Mouse (Mus musculus): ENCODE measurements around the gene Tex21.
A peak's percentile ranks its signal among the peaks of the same experiment; 100 is the strongest.

The Tex21 gene

DNA sequence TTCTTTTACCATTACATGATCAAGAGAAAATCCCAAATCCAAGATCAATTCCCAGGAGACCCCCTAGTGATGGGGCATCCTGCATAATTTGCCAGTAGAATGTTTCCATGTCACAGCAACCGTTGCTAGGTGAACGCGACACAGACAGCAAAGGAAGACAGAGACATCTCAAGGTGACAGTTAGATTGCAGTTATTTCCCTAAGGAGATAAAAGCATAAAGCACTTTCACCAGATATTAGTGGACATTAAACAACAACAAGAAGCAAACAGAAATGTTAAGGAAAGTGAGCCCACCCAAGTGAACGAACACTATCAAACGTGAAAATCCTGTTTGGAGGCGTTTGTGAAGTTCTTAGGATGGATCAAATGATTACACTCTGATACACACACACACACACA lies at the start of gene Tex21:
Tex21 (minus strand) TSS at position 101 of the 400 bp plus-strand sequence.
- no peak for DNase-seq (ENCODE audit: low spot score in 2 of 2)

DNA sequence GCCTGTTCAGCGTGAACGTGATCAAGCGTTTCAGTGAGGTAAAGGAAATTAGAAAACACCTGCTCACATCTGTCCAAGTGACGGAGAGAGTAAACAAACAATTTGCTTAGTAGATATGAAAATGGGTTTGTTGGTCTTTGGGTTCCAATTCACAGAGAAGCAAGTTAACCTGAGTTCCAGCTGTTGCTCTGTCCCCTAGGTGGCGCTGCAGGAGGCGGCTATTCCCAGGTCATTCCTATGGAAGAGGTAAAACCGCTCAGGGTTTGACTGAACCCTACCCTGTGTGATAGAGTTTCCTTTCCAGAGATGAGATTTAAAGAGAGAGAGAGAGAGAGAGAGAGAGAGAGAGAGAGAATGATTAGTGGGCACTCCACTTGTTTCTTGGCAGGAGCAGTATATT lies 46.6 kb upstream of the Tex21 start:
- peak; percentile 72 to 82 for DNase-seq (ENCODE audit: low spot score in 2 of 2)

DNA sequence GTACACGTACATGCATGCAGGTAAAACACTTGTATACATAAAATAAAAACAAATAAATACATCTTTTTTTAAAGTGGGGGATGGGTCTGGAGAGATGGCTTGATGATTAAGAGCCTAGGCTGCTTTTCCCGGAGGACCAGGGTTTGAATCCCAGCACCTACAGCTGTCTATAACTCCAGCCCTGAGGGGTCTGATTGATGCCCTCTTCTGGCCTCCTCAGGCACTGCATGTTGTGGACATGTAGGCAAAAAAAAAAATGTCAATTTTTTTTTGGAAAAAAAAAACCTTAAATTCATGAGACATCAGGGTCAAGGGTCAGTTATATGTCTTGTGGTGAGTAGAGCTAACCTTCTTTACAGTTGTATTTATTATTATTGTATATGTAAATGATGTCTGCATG lies 43.7 kb upstream of the Tex21 start:
- no peak for DNase-seq (ENCODE audit: low spot score in 2 of 2)

DNA sequence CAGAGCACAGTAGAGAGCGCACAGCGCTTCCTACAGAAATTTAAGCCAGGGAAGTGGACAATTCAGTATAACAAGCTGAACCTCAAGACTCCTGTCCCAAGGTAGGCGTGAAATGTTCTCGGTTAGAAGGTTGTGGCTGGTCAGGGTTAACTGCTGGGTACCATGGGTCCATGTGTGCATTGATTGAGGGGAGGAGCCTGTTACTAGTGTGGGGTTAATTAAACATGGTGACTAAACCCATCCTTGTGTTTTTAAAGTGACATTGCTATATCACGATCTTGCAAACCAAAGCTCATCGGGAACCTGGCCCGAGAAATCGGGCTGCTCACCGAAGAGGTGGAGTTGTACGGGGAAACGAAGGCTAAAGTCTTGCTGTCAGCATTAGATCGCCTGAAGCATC lies 42.9 kb upstream of the Tex21 start:
- DNase-seq (ENCODE audit: low spot score in 2 of 2), result no peak

DNA sequence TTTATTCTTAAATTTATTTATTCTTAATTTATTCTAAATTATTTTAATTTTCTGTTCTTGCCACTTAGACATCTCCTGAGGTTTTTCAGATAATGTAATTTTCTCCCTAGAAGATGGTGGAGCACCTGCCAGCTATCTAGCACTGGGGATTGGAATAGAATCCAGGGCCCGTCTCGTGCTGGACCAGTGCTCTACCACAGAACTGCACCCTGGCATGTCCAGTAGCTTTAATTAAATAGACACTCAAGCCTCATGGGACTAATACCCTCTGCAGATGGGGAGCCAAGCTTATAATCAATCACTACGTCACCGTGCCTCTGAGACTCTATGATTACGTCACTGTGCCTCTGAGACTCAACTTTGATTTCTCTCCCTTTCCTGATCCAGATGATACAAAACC lies 41.9 kb upstream of the Tex21 start:
- DNase-seq (ENCODE audit: low spot score in 2 of 2), result no peak

DNA sequence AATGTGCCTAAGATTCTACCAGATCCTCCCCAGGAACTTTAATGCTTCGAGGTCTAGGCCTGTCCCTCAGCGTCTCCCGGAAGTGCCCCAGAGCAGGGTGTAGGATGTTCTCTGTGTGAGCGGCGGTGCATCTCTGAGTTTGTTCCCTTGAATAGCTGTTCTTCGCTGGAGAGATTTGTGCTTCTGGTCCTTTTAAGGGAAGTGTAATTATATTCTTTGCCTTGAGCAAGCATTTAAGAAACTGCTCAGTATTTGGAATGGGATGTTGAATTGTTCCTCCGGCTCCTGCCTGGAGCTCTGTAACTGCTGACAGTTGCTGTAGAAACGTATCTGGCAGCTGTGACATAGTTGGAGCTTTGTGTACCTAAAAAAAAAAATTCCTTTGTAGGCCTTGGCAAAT lies 41.4 kb upstream of the Tex21 start:
- DNase-seq (ENCODE audit: low spot score in 2 of 2), result no peak

DNA sequence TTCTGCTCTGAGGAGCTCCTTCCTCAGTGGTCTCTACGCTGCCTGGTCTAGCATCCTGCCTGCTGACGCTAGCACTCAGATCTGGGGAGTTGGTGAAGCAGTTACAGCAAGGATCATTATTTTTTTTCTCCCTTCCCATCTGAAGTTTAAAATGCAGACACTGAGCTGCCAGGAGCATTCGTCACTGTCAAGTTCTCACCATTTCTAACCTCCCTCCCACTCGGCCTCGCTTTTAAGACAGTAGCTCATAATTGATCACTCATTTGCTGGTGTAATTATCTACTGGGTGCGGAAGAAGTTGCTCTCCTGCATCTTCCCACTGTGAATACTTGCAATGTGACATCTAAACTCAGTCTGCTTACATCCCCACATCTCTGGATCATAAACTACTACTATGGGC lies 38.9 kb upstream of the Tex21 start:
- no peak for DNase-seq (ENCODE audit: low spot score in 2 of 2)

DNA sequence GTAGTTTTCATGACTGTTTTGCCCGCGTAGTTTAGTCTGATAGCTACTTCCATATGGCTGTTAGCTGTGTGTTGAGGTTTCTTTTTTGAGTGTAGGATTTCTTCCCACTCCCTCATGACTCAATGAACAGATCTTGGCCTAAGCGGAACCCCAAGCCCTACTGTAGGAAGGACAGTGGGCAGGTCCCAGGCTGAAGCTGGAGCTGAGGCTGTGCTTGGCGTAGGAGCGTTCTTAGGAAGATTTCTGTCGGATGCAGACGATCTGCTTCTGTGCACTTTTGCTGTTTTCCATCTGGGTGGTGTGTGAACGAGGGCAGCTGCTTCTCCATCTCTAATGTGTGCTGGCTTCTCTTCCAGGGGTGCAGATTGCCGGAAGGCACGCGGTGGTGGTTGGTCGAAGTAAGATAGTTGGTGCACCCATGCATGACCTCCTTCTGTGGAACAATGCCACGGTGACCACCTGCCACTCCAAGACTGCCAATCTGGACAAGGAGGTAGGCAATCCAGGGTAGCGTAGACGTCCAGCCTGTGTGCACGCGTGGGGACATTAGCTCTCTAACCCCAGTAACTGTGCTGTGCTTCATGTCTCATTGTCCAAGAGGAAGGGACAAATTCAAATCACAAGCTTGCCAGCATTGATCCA lies 36.1 kb upstream of the Tex21 start:
- no peak for DNase-seq (ENCODE audit: low spot score in 2 of 2)

DNA sequence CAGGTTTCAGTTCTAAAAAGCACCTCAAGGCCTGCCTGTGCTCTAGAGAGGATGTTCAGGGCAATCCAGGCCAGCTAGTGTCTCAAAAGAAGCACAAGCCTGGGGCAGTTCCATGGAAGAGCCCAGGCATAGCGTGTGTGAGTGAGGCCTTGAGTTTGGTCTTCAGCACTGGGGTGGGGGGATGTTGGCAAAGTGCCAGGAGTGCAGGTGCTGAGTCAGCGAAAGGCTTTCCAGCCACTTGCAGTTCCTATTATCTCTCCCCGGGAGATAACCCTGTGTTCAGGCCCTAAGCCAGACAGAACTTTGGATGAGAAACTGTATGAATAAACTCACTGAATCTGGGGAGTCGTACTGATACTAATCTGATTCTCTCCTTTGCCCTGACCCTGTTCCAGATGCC lies 35.6 kb upstream of the Tex21 start:
- DNase-seq (ENCODE audit: low spot score in 2 of 2), result no peak

DNA sequence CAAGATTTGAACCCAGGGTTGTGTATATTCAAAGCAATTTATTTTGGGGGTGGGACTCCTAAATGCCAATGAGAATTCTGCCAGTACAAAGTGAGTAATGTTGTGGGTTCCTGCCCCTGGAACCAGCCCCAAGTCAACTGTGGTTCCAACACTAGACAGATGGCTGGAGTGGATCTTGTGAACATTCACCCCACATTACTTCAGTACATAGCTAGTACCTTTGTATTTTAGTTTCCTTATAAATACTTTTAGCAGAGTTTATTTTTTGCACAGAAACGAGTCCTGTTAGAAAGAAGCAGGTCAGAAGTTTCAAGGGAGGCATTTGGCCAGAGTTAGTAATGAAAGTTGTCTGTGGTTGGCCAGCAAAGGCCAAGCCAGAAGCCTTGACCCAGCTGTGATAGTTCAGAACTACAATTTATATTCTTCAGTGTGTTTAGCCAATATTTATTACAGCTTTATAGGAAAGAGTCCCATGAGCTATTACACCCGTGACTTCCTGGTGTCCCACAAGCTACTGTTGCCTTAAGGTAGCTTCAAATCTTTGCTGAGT lies 34.6 kb upstream of the Tex21 start:
- DNase-seq (ENCODE audit: low spot score in 2 of 2), result no peak

DNA sequence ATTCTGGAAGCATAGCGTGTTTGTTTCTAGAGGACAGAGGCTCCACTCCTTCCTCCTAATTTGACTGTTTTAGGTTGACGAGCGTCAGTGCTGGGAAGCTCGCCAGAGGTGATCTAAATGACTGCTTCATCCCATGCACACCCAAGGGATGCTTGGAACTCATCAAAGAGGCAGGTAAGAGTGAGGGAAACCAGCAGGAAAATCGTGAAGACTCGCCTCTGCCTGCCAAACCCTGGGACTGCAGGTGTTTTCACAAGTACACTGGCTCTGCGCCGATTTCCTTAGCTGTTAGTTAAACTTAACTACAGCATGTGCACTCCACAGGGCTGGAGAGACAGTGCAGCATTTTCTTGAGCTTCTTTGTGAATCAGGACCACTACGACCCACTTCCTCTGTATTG lies 34.0 kb upstream of the Tex21 start:
- peak; percentile 50 to 70 for DNase-seq (ENCODE audit: low spot score in 2 of 2)

DNA sequence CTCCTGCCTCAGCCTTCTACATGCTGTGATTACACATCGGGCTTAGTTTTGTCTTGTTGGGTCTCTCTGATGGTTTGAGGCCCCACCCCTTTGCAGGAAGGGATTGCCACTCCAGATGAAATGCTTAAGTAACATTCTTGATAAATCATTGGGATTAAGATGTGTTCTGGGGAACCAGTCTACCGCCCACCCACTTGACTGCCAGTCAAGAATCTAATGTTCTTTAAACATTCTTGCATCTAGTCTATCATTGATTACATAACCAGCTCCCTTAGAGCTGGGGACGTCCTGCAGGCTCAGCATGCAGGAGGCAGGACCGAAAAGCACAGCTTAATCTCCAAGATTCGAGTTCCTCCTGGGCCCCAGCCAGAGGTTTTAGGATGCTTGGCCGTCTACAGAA lies 31.7 kb upstream of the Tex21 start:
- DNase-seq (ENCODE audit: low spot score in 2 of 2), result no peak

DNA sequence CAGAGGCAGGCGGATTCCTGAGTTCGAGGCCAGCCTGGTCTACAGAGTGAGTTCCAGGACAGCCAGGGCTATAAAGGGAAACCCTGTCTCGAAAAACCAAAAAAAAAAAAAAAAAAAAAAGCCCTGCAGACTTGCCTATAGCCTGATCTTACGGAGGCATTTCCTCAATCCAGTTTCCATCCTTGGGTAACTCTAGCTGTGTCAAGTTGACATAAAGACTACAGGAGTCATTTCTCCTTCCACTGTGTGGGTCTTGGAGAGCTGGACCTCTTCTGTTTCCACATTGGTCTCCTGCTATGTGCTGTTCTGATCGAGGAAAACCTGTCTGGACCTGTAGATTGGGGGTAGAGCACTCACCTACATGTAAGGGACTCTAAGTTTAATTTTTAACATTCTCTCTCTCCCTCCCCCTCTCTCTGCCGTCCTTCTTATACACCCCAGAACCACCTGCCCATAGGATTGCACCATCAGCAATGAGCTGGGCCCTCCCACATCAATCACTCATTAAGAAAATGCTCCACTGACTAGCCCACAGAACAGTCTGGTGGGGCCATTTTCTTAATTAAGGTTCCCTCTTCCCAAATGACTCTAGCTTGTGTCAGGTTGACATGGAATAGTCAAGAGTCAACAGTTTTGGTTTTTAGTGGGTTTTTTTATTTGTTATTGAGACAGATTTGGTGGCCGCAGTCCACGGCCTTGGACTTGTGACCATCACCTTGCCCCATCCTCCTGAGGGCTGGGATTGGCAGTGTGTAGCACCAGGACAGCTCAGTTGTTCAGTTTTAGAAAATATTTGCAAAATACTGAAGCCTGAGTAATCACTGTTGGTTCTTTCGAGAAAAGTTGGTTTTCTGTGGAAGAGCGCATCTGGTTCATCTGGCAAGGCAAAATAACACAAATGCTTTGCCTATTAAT lies 26.3 kb upstream of the Tex21 start:
- no peak for DNase-seq (ENCODE audit: low spot score in 2 of 2)

DNA sequence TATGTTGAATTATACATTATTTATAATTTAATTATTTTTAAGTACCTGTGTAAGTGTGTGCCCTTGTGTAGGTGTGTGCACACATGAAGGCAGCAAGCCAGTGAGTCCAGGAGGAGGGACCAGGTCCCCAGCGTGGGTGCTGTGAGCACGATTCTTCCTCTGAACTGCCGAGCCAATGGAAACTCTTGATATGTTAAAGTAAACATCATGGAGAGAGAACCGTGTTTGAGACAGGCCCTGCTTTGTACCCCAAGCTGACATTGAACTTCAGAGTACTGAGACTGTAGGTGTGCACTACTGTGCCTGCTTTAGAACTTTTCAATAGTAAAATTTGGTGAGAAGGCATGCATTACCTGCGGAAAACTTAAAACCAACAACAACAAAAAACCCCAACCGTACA lies 25.0 kb upstream of the Tex21 start:
- DNase-seq (ENCODE audit: low spot score in 2 of 2), result no peak

DNA sequence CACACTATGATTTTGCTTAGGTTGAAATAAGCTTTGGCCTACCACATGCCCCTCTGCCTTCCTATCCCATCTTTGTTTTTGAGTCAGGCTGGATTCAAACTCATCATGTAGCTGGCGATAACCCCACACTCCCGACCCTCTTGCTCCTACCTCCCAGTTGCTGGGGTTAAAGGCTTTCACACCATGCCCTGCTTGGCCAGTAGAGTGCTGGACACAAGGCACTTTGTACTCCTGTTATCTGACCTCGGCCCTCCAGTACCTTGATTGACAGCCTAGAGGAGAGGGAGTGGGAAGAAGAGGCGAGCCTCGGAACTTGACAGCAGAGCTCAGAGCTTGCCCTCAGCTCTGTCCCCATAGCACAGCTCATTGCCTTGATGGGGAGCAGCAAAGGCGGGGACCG lies 22.6 kb upstream of the Tex21 start:
- no peak for DNase-seq (ENCODE audit: low spot score in 2 of 2)

DNA sequence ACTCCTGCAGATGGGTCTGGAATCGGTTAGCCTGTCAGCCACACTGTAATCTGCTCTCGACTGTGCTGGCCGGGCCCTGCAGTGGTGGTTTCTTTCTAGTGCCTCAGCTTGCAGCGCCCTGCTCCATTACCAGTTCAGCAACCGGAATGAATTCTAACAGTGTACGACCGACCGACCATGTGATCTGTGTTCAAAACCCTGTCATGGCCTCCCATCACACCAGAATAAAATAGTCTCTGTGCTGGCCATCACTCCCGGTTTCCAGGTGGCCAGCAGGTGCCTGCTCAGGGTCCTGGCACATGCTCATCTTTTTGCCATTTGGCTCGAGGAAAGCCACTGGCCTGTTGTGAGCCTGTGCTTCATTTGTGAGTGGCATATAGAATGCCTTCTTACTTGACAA lies 22.1 kb upstream of the Tex21 start:
- no peak for DNase-seq (ENCODE audit: low spot score in 2 of 2)

DNA sequence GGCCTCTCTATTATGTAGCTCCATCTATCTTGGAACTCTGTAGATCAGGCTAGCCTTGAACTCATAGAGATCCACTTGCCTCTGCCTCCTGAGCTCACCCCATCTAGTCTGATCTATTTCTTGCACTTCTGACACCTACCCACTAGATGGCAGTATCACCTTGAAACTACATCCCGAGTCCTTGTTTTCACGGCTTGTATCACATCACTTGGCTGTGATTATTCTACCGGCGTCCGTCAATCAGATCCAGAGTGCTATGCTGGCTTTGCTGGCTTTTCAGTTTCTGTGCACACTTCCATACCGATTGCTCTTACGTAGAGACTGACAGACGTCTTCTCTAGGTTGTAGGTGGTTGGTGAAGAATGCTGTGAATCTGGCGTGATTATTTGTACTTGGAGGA lies 20.3 kb upstream of the Tex21 start:
- DNase-seq (ENCODE audit: low spot score in 2 of 2), result peak; percentile 34 to 58

DNA sequence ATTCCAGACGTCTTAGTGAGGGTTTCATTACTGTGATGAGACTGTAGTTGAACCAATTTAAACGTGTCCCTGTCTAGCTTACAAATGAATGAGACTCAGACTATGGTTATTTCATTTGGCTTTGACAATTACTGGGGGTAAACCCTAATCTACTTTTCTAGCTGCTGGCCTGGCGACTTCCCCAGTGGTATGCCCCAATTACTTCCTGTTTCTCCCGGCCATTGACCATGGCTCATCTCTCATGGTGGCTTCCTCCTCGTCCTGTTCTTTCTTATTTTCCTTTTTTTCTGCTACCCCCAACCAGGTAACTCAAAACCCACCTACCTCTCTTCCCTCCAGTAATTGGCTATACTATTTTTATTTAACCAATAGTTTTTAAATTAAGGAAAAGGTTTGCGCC lies 18.5 kb upstream of the Tex21 start:
- DNase-seq (ENCODE audit: low spot score in 2 of 2), result no peak

DNA sequence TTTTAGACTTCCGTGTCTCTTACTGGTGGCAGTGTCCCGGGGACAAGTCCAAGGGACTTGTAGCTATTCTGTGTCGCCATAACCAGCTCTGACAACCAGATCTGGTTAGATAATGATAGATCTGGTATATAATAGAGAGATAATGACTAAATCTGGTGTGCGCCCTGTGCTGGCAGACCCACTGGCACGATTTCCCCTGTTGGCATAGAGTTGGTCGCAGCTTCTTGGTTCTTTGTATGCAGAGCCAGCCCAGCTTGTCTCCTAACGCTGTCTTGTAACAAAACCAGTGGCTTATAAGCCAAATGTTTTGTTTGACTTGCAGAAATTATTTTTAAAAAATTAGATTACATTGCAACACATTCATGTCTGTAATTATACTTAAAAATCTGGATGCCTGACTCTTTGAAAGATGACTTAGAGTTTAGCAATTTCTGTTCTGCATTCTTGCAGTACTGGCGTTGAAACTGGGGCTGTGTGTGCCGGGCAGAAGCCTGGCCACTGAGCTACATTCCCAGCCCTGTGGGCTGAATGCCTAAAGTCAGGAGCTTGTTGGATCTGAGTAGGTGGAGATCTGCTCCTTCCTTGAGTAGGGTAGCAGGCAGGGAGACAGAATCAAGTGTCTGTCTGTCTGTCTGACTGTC lies 17.9 kb upstream of the Tex21 start:
- peak in 1 of 2 experiments; percentile 47 for DNase-seq (ENCODE audit: low spot score in 2 of 2)

DNA sequence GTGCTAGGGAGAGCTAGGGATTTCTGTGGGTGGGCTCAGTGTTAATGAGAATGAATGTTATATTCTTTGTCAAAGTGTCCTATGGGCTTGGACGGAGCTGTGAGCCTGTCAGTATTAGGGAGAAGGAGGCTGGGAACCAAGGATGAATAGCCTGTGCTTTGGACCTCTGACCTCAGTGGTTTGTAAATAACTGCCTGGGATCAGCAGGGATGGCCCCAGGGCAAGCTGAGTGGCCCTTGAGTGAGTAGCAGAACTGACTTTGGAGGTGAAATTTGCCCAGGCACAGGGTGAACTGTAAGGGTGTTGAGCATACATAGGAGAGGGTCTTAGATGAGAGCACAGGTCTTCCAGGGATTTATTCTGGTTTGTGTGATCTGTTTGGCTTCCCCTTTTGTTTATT lies 17.3 kb upstream of the Tex21 start:
- DNase-seq (ENCODE audit: low spot score in 2 of 2), result no peak

DNA sequence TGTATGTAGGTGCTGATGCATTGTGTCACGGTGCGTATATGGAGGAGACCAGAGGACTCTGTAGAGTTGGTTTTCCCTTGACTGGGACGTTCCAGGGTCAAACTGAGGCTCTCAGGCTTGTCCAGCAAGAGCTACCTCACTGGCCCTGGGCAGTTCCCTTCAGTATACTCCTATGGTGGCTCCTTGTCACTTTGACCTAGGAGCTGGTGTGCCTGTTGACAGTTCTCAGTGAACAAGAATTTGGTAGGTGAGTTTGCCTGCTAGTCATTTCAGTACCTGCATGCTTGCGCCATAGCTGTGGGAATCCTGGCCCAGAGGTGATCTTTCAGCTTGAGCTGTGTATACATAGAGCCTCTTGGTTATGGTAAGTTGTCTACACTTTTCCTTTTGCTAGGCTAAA lies 16.4 kb upstream of the Tex21 start:
- DNase-seq (ENCODE audit: low spot score in 2 of 2), result no peak

DNA sequence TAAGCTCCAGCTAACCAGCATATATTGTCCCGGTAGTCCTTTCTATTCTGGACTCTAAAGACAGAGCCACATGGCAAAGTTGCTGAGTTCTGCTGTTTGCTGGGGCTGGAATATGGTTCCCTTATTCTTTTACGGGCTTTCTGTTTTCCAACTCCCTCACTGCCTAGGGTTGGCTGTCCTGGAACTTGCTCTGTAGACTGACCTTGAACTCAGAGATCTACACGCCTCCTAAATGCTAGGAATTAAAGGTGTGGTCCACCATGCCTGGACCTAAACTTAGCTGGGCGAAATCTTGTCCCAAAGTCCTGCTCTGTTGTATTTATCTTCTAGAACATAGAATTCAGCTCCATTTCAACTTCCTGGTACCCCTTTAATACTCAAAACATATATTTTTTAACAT lies 15.0 kb upstream of the Tex21 start:
- no peak for DNase-seq (ENCODE audit: low spot score in 2 of 2)

DNA sequence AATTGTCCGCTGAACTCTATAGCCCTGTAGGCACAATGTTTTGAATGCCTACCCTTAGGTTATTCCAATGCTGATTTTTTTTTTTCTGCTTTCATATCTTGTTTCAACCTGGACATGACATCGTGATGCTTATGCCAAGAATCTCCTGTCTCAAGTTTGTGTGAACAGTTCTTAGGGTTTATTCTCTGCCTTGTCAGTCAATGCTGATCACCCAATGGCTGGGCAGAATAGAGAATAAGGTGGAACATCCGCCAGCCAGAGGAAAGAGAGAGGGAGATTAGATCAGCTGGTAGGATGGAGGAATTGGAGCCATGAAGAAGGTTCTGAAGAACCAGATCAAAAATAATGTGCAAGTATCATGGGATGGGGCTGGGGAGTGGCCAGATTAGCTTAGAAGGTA lies 14.1 kb upstream of the Tex21 start:
- no peak for DNase-seq (ENCODE audit: low spot score in 2 of 2)

All from right cerebral cortex, adult 2 months (tissue).